Mouse (Mus musculus): ENCODE data around the gene Slc16a13.
"Not testable (repeated sequence)": the region's sequence is repeated elsewhere in the genome, so short reads cannot be mapped to it uniquely, and the experiment has no call there.

The Slc16a13 gene

DNA sequence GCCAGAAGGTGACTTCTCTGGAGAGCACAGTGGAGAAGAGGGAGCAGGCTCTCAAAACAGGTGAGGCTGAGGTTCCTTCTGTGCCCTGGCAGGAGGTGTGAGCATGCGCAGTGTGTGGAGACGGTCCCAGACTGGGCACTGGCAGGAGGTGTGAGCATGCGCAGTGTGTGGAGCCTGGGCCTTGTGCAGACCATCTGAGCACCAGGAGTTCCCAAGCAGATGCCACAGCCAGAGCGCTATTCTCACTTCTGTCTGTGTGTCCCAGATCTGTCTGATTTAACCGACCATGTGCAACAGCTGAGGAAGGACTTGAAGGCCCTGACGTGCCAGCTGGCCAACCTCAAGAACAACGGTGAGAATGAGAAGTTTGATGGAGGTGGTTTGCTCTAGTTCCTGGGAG lies 51.4 kb downstream of the Slc16a13 start:
- DNase-seq = not testable (repeated sequence)

- no peak for DNase-seq
These were observed 52.7 kb downstream of the Slc16a13 start for GRCm38 (mm10) chr11:70168136-70168535.

Measured in lung, postnatal 36 days (tissue).